Mouse (Mus musculus) hindbrain, embryonic 16.5 days (tissue): ENCODE data around the gene Glrp1. TPM values are rescaled to one million over a fixed set of nuclear protein-coding genes. Genes with fewer than 3 reads are reported as not detected.

Experiments used
- ATAC-seq: fragments of 200-750 bp; cut with Nextera tagmentation; 2 replicates; pipeline ENCODE4 v1.8.0; 2017; ENCODE audit warnings: moderate TSS enrichment, moderate library complexity
- H3K27ac ChIP-seq: fragments of 300-500 bp; sonication (generic); 2 replicates; pipeline ENCODE4 v1.5.1; 2014; ENCODE audit warnings: low read depth, mild to moderate bottlenecking, control low read depth, low read length, moderate library complexity
- H3K27me3 ChIP-seq: fragments of 300-500 bp; sonication (generic); replicated peaks from 2 replicates; pipeline ENCODE4 v1.6.1; 2014; ENCODE audit warnings: low read length; ENCODE audit not compliant: control insufficient read depth, insufficient read depth
- H3K36me3 ChIP-seq: fragments of 300-500 bp; sonication (generic); 2 replicates; pipeline ENCODE4 v1.6.1; 2014; ENCODE audit warnings: mild to moderate bottlenecking, low read length, moderate library complexity, mixed read lengths; ENCODE audit not compliant: control insufficient read depth, insufficient read depth
- H3K4me1 ChIP-seq: fragments of 300-500 bp; sonication (generic); 2 replicates; pipeline ENCODE4 v1.6.1; 2014; ENCODE audit warnings: low read depth, low read length; ENCODE audit not compliant: control insufficient read depth, insufficient read depth
- H3K4me2 ChIP-seq: fragments of 300-500 bp; sonication (generic); 2 replicates; pipeline ENCODE4 v1.6.1; 2014; ENCODE audit warnings: mild to moderate bottlenecking, low read length, control low read depth, moderate library complexity
- H3K4me3 ChIP-seq: fragments of 300-500 bp; sonication (generic); 2 replicates; pipeline ENCODE4 v1.5.1; 2014; ENCODE audit warnings: mild to moderate bottlenecking, low read length, control low read depth, moderate library complexity
- H3K9ac ChIP-seq: fragments of 300-500 bp; sonication (generic); 2 replicates; pipeline ENCODE4 v1.6.1; 2014; ENCODE audit warnings: low read depth, mild to moderate bottlenecking, control low read depth, low read length, moderate library complexity
- H3K9me3 ChIP-seq: fragments of 300-500 bp; sonication (generic); 2 replicates; pipeline ENCODE4 v1.6.1; 2014; ENCODE audit warnings: mild to moderate bottlenecking, low read length, moderate library complexity; ENCODE audit not compliant: control insufficient read depth
- WGBS: fragments of 180-500 bp; shearing (Covaris S2); extraction: QIAGEN DNeasy Blood & Tissue Kit; methylation state at CpG from one replicate; pipeline ENCODE4 v1.1.7; 2014; 5-methylcytosine and 5-hydroxymethylcytosine counted together
- polyA plus RNA-seq: library from polyadenylated mRNA; unstranded; fragments of >200 nt; fragmentation: Nextera tagmentation; extraction: Ambion mirVana; gene quantifications from 2 replicates; pipeline ENCODE4 v1.2.1, GENCODE M21; 2015

Gene Glrp1
- polyA plus RNA-seq, 1 experiment from 2014 or later, result not detected

DNA sequence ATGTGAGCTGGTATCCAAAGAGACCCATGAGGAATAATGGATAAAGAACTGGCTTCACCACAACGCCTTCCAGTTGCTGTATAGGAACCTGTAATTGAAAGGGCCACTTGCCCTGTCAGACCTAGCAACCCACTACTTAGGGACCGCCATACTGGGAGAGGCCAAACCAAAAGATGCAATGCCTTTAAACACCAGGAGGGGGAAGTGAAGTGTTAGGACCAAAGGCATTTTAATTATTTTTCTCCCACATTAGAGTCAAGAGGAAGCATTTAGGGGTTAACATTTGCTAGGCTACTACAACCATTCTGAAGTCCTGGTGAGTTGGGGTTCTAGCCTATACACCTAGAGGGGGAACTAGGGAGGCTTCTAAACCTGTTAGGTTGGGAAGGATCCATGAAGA, 36.0 kb downstream of the Glrp1 start:
- H3K9me3 ChIP-seq, result no peaks in the 10 kb centered on the region
- no peaks in the 10 kb centered on the region for H3K36me3 ChIP-seq
- 67% methylated on average over 2 of the region's 2 CpGs for WGBS
- H3K27ac ChIP-seq, result no peak overlapping the region
- no peak overlapping the region for H3K4me2 ChIP-seq
- no peaks in the 10 kb centered on the region for H3K27me3 ChIP-seq
- H3K4me1 ChIP-seq, result peaks cover 7% of the 10 kb centered on the region
- no peak for ATAC-seq
- no peak overlapping the region for H3K9ac ChIP-seq
- H3K4me3 ChIP-seq, result no peak overlapping the region

DNA sequence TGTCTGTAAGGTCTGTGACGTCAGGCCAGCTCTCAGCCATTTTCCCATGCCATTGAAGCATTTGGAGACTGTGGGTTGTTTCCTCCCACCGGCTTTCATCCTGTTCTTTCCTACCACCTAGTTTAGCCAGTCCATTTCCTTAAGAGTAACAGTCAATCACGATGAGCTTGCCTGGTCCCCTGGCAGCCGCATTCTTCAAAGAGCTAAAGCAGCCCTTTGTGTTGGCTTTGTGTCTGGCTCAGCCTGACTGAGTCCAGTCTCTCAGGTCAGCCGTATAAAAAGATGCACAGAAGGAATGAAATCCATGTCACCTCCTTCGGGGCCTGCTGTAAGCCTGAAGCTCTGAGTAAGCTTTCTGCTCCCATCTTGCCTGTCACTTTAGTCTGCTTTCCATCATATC, 37.6 kb downstream of the Glrp1 start:
- Histone ChIP-seq H3K4me1 (peaks cover 2% of the 10 kb centered on the region; the same call in 1 of the 2 replicates), H3K4me3 (no peak overlapping the region), H3K4me2 (no peak overlapping the region), H3K9me3 (no peaks in the 10 kb centered on the region), H3K36me3 (no peaks in the 10 kb centered on the region), H3K9ac (no peak overlapping the region), H3K27me3 (no peaks in the 10 kb centered on the region), H3K27ac (no peak overlapping the region)
- 15% methylated on average over 6 of the region's 6 CpGs for WGBS
- no peak for ATAC-seq

DNA sequence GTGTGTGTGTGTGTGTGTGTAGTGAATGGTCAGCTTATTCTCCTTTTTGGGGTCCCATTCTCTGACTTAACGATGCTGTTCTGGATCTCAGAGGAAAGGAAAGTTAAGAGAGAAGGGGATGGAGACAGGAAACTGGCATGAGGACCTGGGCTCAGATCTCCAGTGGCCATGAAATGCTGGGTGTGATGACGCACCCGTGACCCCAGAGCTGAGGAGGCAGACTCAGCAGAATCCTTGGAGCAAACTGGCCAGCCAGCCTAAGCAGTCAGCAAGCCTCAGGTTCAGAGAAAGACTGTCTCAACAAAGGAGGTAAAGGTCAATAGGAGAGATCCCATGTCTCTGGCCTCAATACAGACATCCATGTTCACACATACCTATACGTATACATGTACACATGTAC, 40.1 kb downstream of the Glrp1 start:
- no peak overlapping the region for H3K4me2 ChIP-seq
- no peaks in the 10 kb centered on the region for H3K9me3 ChIP-seq
- no peak overlapping the region for H3K27ac ChIP-seq
- H3K4me3 ChIP-seq, result no peak overlapping the region
- H3K4me1 ChIP-seq, result peaks cover 2% of the 10 kb centered on the region; the same call in 1 of the 2 replicates
- WGBS, result 94% methylated on average over 4 of the region's 4 CpGs
- no peaks in the 10 kb centered on the region for H3K27me3 ChIP-seq
- ATAC-seq, result no peak
- H3K36me3 ChIP-seq, result no peaks in the 10 kb centered on the region
- no peak overlapping the region for H3K9ac ChIP-seq

DNA sequence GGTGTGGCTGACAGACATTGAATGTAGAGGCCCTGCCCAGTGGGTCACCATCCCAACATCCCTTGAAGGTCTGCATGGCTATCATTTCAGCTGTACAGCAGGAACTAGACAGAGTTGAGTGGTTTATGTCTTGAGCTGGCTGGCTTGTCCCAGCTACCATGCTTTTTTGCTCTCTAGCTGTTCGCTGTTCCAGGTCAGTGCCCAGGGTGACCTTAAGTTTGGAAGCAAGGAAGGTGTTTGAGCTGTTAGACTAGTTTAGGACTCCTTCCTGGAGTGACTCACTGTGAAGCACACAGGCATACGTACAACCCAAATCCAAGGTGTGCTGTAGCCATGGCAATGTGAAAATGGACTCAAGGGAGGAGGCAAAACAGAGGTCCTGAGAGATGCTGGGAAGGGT, 41.5 kb downstream of the Glrp1 start:
- Histone ChIP-seq H3K4me1 (peaks cover 2% of the 10 kb centered on the region; the same call in 1 of the 2 replicates), H3K9me3 (no peaks in the 10 kb centered on the region), H3K4me3 (no peak overlapping the region), H3K27me3 (no peaks in the 10 kb centered on the region), H3K9ac (no peak overlapping the region), H3K27ac (no peak overlapping the region), H3K4me2 (no peak overlapping the region), H3K36me3 (no peaks in the 10 kb centered on the region)
- WGBS, result 92% methylated on average over 2 of the region's 2 CpGs
- no peak for ATAC-seq

DNA sequence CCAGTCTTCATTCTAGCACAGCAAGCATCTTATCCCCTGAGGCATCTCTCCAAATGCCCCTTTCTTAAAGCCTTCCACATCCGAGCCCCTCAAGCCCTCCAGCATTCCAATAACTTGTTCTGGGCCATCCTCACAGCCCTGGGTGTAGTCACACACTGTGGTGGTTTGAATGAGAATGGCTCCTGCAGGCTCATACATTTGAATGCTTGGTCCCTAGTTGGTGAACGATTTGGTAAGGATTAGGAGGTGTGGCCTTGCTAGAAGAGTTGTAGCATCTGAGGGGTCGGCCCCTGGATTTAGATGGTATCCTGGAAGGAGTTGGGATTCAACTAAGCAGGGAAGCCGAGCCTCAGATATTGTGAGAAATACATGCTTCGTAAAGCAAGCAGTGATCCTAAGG, 42.0 kb downstream of the Glrp1 start:
- peaks cover 2% of the 10 kb centered on the region; the same call in 1 of the 2 replicates for H3K4me1 ChIP-seq
- ATAC-seq, result no peak
- no peak overlapping the region for H3K4me3 ChIP-seq
- H3K4me2 ChIP-seq, result no peak overlapping the region
- H3K27me3 ChIP-seq, result no peaks in the 10 kb centered on the region
- H3K27ac ChIP-seq, result no peak overlapping the region
- H3K9ac ChIP-seq, result no peak overlapping the region
- no peaks in the 10 kb centered on the region for H3K36me3 ChIP-seq
- no peaks in the 10 kb centered on the region for H3K9me3 ChIP-seq
- WGBS, result 82% methylated on average over 5 of the region's 5 CpGs

DNA sequence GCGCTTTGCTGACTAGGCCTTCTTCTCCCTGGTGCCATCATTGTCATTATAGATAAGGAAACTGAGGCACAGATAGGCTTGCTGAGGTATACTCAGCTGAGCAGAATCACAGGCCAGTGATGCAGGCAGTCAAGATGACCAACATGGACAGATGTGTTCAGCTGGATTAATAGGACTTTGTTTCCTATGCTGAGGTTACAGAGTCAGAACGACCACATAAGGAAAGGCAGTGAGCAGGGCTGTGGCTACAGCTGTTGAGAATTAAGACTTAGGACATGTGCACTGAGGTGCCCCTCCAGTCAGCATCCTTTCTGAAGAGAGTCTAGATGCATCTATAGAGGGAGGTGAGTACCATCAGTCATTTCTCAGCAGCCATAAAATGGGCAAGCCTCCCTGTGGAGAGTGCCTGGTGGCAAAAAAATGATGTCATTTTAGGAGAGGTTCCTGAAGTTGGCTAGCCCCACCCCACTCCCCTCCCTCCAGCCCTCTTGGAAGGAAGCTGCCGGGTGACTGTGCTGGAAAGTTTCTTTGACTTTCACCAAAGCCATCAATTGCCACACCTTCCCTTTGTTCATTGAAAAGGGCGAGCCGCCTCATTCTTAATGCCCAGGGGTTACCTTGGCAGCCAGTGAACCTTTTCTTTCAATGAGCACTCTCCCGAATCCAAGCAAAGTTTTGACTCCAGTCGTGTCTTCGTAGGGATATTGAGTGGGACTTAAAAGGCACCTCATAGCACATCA, 43.4 kb downstream of the Glrp1 start:
- ATAC-seq, result no peak
- H3K9me3 ChIP-seq, result no peaks in the 10 kb centered on the region
- no peaks in the 10 kb centered on the region for H3K27me3 ChIP-seq
- H3K4me1 ChIP-seq, result no peaks in the 10 kb centered on the region
- 73% methylated on average over 8 of the region's 8 CpGs for WGBS
- H3K4me3 ChIP-seq, result no peak overlapping the region
- H3K9ac ChIP-seq, result no peak overlapping the region
- H3K36me3 ChIP-seq, result no peaks in the 10 kb centered on the region
- H3K4me2 ChIP-seq, result no peak overlapping the region
- no peak overlapping the region for H3K27ac ChIP-seq

DNA sequence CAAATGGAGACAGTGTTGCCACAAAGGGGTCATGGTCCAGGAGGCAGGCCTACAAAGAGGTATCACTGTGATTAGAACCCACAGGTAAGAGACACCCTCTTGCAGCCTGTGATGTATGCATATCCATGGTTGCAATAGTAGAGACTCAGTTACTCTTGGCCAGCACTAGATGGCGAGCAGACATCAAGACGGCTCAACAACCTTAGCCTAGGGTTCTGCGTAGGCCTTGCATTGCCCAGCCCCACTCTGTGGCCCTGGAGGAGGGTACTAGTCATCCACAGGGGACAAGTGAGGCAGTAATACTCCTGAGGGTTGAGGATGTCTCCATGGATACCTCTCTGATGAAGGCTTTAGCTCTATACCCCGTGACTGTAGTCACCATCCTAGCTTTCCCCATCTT, 44.1 kb downstream of the Glrp1 start:
- Histone ChIP-seq H3K27me3 (no peaks in the 10 kb centered on the region), H3K36me3 (no peaks in the 10 kb centered on the region), H3K4me2 (no peak overlapping the region), H3K9ac (no peak overlapping the region), H3K4me1 (no peaks in the 10 kb centered on the region), H3K4me3 (no peak overlapping the region), H3K27ac (no peak overlapping the region), H3K9me3 (no peaks in the 10 kb centered on the region)
- ATAC-seq, result peak; percentile 34; the same call in 1 of the 2 replicates
- 72% methylated on average over 4 of the region's 4 CpGs for WGBS

DNA sequence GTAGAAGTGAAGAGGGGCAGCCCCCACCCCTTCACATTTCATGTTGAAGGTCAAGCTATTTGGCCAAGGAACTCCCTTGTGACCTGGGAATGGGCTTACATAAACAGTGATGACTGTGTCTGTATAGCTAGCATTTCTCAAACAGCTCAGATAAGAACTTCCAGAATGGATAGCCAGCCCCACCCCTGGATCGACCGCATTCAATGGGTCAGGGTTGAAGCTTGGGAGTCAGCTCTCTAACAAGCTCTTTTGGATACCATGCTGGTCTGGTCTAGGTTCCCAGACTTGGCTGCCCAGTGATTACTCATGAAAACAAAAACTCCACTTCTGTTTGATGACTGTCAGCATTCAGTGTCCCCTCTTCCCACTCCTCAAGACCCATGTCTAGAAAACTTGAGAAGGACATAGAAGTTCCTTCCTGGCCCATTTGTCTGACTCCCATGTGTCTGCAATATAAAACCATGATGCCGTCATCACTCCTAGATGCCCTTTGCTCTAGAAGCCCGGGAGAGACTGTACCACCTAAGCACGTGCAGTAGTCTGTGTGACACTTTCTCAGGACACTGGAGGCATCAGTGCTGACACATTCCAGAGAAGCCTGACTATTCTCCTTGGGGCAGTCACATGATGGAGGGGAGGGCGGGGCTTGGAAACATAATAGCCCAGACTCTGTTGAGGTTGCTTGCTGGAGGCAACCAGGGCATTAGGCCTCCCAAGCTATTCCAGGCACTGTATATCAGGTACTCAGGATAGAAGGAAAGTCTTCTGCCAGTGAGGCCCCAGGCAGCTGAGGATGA, 45.6 kb downstream of the Glrp1 start:
- ATAC-seq, result no peak
- Histone ChIP-seq H3K9ac (no peak overlapping the region), H3K36me3 (no peaks in the 10 kb centered on the region), H3K4me2 (no peak overlapping the region), H3K27me3 (no peaks in the 10 kb centered on the region), H3K9me3 (no peaks in the 10 kb centered on the region), H3K27ac (no peak overlapping the region), H3K4me3 (no peak overlapping the region), H3K4me1 (no peaks in the 10 kb centered on the region)
- 78% methylated on average over 6 of the region's 6 CpGs for WGBS

DNA sequence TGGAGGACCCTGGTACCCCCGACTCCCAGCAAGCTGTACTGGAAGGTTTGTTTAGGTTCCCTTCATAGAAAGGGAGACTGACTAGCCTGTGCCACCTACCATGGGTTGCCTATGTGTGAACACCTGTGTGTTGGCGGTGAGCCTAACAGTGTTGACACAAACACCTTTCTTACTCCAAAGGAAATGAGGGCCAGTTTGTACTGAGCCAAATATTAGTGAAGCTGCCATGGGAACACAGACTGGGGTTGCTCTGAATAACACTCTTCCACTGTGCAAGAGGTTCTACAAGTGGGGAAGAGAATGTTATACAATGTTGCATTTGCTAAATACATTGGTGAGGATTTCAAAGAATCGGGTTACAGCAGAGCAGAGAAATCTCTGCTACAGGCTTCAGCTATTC, 46.6 kb downstream of the Glrp1 start:
- no peak overlapping the region for H3K27ac ChIP-seq
- ATAC-seq, result no peak
- 91% methylated on average over 3 of the region's 3 CpGs for WGBS
- no peaks in the 10 kb centered on the region for H3K9me3 ChIP-seq
- H3K36me3 ChIP-seq, result no peaks in the 10 kb centered on the region
- H3K27me3 ChIP-seq, result no peaks in the 10 kb centered on the region
- no peak overlapping the region for H3K9ac ChIP-seq
- H3K4me3 ChIP-seq, result no peak overlapping the region
- no peak overlapping the region for H3K4me2 ChIP-seq
- H3K4me1 ChIP-seq, result no peaks in the 10 kb centered on the region
